Mouse (Mus musculus) cerebellum, postnatal 25 days (tissue): Measurements from ENCODE around the gene Hnrnph1.

Experiments
- DNase-seq, 2 experiments: peaks; one replicate each; pipeline ENCODE4 v3.0.0; 2021; ENCODE audit warnings: mixed read lengths in 2 of 2

The Hnrnph1 gene

DNA sequence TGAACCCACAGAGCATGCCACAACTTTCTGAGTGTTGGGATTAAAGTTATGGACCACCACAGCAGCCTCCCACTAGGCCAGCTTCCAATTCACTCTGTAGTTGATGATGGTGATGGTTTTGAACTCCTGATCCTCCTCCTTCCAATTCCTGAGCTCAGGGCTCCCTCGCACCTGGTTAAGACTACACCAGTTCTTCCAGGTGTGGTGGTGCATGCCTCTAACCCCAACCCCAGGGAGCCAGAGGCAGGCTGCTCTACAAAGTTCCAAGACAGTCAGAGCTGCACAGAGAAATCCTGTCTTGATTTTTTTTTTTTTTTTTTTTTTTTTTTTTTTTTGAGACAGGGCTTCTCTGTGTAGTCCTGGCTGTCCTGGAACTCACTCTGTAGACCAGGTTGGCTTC, 3.2 kb upstream of the Hnrnph1 start:
- no peak for DNase-seq

DNA sequence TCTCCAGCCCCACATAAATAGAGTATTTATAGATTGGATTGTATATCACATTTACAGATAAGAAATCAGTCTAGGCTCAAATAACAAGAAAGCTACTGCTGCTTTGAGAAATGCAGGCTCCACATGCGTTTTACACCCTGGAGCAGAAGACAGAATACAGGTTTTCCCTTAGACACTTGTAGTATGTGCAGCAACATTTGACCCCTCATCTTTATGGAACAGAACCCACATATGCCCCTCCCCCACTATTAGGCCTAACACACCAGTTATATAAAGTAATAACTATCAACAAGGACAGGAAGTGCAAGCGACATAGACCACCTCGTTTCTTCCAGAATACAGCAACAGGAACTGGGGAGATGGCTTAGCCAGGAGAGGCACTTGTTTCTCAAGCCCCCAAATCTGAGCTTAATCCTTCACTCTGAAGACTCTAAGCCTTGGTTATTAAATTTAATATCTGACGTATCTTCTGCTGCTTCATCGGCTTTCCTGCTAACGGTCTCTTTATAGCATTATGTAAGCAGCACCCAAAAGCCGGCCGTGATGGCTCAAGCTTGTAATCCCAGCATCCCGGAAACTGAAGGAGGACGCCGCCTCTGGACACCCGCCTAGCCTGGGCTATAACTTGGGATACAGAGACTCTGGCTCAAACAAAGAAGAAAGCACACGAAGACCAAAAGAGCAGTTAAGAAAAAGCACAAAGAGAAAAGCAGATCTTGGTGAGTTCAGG, 2.3 kb upstream of the Hnrnph1 start:
- no peak for DNase-seq

DNA sequence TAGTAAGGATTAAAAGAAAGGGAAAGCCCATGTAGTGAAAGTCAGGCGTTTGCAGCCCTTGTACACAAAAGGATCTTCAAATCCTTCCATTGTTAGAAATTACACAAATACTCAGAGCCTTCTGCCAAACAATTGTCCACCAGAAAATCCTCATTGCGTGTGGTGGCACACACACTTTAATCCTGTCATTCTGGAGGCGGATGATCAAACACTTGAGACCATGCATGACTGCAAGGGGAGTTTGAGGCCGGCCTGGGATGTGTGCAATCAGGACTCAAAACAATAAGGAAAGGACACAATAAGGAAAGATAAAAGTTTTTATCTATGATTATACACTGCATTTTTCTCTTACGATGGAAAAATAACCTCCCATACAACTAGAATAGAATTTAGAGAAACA, 1.4 kb upstream of the Hnrnph1 start:
- DNase-seq, result no peak

DNA sequence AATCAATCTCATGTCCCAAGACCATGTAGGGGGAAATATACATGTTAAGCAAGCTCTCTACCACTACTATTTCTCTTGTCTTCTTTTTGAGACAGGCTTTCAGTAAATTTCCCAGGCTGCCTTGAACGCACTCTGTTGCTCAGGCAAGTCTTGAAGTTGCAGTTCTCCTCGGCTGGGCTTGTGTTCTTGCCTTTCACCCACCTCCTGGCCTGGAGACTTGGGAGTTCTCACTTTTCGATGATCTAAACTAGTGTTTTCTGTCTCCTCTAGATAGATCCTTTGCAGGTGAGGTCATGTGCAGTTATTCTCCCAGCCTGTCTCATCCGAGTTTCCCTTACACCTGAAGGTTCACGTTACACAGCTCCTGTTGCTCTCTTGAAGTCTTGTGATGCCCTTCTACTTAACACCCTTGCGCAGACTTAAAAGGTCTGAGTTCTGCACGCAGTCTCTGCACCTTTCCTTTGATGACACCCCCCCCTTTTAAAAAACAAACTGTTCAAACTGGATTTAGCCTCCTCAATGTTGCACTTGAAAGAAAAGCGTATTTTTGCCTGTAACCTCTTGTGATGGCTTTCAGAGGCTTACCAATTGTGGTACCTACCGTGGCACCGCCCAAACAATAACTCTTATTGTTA, 517 bp upstream of the Hnrnph1 start:
- no peak for DNase-seq

DNA sequence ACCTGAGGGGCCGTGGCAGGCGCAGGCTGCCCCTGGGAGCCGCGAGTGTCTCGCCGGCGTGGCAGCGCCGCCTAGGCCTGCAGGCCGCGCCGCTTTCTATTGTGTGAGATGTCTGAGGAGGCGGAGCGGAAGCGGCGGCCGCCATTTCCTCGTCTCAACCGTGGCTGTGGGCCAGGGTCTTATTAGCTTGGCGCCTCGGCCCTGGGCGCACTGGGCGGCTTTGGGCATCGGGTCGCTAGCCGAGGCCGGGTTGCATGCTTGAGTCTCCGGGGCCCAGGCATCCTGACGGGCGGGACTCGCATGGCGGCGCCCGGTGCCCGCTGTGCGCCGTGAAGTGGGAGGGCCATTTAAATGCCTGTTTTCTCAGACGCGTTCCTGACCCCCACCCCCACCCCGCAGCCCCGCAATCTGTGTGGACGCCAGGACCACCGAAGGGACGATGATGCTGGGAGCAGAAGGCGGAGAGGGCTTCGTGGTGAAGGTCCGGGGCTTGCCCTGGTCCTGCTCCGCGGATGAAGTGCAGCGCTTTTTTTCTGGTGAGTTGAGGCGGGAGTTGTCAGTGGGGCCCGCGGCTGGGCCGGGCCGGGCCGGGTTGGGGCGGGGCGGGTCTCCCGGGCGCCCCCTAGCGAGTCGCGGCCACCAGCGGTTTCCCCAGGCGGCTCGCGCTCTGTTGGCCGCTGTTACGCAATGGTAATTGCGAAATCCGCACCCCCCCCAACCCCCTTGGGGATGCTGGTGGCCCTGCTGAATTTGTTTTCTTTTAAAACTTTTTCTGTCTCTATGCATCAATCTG, 1.3 kb downstream of the Hnrnph1 start:
- DNase-seq, result peak; percentile 84 to 91

DNA sequence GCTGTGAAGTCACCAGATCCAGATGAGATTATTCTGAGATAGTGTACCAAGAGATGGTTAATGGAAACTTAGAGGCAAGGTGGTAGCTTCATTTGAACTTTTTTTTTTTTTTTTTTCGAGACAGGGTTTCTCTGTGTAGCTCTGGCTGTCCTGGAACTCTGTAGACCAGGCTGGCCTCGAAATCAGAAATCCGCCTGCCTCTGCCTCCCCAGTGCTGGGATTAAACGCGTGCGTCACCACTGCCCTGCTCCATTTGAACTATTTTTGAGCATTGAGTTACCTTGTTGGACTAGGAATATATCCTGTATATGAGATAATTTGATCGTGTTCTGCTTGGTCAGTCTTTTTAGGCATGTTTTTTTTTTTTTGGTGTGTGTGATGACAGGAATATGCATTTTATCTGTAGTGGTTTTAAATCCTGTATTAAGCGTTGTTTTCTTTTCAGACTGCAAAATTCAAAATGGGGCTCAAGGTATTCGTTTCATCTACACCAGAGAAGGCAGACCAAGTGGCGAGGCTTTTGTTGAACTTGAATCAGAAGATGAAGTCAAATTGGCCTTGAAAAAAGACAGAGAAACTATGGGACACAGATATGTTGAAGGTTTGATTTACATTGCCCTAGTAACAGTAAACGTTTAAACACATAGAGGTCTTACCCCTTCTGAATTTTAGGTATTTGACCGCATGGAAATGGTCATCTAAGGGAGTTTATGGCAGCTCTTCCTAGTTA, 2.4 kb downstream of the Hnrnph1 start:
- no peak for DNase-seq

DNA sequence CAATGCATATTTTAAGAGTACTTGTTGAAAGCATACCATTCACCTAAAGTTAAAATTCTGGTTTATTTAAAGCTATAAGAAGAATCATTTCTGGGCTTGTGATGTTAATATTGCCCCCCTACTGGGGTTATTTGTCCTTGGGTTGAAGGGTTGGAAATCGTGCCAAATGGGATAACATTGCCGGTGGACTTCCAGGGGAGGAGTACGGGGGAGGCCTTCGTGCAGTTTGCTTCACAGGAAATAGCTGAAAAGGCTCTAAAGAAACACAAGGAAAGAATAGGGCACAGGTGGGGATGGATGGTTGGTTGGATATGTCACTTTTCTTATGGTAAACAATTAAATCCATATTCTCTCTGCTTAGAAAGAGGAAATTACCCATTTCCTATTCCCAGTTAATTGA, 4.5 kb downstream of the Hnrnph1 start:
- no peak for DNase-seq

DNA sequence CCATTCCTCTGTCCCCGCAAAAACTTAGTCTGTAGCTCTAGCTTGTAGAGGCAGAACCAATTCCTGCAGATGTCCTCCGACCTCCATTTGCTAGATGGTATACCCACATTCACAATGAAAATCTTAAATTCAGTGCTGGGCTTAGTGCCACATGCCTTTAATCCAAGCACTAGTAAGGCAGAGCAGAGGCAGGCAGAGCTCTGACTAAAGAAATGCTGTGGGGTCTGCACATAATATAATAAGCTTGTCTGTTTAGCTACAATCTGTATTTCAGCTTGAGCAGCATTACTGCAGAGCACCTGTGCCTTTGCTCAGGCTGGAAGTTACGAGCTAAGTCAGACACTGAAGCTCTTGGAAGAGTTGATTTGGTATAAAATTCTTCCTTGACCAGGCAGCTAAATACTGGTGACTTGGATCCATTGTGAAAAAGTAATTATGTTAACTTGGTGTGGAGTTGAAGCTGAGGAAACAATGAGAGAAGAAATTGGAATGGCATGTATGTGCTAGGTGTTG, 10.4 kb downstream of the Hnrnph1 start:
- no peak for DNase-seq

DNA sequence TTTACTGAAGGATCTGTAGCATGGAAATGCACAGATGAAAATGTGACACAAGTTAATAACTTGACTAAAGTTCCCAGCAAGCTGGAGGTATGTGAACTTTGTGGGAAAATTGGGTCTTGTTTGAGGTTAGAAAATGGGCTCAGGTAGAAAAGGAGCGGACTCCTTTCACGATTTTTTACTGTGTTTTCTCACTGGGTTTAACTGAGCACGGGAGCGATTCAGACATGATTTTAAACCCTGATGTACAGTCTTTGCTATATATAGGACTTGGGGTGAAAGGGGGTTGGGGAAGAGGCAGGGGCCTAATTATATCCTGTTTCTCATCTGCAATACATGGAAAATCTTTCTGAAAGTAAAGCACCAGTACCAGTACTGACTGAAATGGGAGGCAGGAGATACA, 10.9 kb downstream of the Hnrnph1 start:
- no peak for DNase-seq

DNA sequence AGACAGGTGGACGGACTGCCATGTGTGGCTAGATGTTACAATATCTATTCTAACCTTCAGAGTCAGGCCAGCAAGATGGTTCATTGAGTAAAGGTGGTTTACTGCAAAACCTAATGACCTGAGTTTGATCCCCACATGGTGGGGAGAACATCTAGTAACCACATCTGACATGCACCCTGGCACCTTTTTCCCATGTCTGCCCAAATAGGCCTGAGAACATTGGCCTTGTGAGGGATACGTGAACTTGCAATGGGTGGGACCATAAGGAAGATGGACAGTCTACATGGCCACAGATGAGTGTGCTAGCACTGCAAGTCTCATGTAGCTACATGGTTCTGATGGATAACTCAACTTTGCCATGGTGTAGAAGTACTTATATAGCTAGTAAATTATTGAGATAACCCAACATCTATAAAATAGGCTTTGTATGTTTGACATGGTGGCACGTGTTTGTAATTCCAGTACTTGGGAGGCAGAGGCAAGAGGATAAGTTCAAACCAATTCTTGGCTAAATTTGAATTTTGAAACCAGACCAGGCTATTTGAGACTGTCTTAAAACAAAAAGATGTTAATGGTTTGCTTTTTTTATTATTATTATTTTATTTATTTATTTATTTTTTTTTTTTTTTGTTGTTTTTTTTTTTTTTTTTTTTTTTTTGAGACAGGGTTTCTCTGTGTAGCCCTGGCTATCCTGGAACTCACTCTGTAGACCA, 11.6 kb downstream of the Hnrnph1 start:
- no peak for DNase-seq

DNA sequence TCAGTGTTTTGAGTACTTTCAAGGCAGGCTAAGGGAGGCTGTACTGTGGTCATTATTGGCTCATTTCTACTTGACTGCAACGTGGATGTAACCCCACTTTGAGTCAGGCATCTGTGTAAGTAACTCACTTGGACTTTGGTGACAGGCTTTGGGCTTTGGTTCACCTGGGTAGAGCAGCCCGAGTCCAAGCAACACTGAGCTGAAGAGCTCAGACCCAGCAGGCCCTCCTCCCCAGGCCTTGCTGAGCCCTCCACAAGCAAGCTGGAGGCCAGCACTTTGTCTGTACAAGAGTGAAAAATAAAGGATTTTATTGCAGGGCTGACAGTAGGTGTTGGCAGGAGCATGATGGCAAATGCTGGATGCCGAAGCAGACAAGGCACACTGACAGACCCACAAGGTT, 12.2 kb downstream of the Hnrnph1 start:
- no peak for DNase-seq

DNA sequence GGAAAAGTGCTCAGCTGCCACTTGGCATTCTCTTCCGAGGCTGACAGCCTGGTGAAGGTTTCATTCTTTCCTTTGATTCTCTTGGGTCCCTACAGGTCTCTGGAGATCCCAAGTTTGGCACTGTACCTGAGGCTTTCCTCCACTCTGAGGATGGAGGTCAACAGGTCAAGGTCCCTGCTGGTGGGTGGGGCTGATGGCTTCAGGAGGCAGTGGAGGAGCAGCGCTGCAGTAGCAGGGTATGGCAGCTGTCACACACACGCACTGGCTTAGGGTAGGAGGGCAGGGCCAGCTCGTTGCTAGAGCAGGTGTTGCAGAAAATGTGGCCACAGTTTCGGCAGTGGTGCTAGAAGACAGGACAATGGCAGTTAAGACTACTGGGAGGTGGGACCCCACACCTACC, 12.8 kb downstream of the Hnrnph1 start:
- DNase-seq, result no peak

DNA sequence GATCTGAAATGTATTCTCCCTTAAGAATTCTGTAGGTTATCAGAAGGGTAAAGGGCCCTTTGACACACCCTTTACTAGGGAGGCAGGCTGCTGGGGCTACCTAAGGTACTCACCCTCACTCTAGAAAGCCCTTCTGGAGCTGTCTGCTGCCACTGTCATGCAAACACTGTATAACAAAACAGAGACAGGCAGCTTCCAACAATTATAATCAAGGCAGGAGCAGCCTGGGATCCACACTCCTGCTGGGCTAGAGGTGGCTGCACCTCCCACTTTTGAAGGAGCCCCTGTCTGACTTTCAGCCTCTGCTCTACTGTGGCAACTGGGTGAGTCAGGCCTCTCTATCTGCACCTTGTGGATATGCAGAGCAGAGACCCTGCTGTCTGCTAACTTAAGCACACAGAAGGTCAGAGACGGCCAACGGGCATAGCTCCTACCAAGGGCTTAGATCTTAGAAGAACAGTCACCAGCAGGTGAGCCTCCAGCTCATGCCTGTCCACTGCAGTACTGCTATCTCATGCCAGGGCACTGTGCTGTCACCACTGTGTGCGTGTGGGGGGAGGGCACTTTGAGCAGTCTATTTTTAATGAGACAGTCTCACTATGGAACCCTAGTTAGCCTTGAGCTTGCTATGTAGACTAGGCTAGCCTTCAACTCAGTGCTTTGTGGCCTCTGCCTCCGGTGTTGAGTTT, 14.6 kb downstream of the Hnrnph1 start:
- DNase-seq, result no peak

DNA sequence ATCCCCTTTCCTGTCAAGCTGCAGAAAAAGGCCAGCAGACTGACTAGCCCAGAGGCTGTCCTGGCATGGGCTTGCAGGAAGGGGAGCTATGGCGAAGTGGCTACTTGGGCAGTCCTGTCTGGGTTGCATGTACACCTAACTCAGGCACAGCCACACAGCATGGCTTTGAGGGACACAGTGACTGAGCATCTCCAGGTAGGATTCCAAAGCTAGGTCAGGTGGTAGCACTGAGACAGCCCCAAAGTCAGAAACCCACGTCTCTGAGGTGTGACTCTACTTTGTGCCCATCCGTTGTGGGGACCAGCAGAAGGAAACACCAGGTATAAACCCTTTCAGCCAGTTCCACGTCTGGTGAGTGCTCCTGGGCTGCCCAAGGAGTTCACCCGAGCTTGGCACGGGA, 16.5 kb downstream of the Hnrnph1 start:
- DNase-seq, result no peak

DNA sequence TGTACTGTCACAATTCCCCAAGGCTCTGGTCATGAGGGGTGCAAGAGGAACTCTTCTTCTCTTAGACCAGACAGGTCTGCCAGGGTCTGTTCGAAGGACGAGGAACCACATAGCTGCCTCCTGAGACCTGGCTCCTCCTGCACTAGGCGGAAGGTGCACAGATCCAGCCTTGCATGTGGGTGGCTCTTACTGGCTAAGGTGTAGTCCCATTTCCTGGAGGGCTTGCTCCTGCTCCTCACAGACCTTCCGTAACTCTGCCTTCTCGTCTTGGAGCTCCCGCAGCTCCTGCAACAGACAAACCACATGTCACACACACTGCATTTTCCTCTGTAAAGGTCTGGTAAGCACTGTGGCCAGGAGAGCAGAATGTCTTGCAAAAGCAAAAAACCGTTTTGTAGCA, 17.9 kb downstream of the Hnrnph1 start:
- no peak for DNase-seq

DNA sequence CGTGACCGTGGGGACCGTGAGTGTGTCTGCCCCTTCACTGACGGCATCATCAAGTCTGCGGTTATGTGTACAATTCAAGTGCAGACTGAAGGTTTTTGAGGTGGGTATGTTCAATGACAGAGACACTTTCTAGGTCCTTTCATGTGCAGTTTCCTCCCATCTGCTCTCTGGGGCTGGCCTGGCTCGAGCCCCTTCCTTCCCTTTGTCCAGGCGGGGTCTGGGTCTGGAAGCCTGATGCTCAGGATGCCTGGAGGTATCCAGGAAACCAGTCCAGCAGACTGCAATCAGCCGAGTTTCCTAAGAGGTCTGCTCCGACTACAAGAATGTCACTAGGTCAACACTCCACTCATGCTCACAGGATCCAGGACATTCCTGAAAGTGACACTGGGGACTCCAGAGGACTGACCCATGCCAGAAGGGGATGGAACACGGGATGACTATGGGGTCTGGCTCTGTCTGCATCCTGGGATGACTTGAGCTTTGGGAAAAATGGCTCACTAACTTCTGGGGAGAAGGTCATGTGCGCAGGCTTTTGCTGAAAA, 20.0 kb downstream of the Hnrnph1 start:
- DNase-seq, result no peak

DNA sequence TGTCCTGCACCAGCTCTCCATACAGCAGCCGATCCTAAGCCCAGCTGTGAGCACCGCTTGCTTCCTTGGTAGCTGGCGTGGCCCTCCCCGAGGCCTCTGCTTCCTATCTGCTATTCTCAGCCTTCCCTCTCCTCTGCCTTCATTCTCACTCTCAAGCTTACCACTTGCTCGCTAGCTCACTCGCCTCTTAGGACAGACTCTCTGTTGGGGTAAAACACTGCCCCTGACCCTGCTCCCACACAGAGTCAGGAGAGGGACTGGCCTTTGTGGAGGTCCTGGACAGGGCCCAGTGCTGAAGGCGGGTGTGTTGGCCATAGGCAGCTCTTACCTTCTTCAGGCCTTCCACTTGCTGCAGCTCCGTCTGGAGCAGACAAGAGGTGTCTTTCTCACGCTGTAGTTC, 20.5 kb downstream of the Hnrnph1 start:
- DNase-seq, result no peak

DNA sequence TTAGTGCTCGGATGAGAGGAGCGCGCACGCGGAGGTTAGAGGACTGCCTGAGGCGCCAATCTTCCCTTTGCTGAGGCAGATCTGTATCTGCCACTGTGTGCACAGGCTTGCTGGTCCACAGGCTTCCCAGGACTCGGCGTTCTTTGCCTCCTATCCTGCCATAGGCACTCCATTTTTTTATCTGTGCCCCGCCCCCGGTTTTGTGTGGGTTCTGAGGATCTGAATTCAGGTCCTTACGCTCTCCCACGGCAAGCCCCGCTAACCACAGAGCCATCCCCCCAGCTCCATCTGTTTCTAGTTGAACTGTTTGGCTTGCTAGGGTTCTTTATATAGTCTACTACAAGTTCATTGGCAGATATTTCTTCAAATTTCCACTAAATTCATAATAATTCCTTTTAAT, 22.0 kb downstream of the Hnrnph1 start:
- no peak for DNase-seq

DNA sequence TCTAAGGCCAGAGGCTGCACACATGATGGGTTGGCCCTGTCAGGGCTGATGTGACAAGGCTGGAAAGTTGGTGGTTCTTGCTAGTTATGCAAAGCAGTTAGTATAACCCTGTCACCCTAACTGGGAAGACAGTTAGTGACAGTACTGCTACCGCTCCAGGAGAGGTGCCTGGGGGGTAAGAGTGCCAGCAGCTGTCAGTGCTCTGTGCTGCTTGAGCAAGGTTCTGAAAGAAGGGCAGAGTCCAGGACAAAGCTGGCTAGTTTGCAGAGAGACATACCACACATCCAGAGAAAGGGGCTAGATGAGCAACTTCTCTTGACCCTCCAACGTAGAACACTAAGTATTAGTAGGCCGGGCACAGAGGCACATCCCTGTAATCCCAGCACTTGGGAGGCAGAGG, 25.7 kb downstream of the Hnrnph1 start:
- no peak for DNase-seq

DNA sequence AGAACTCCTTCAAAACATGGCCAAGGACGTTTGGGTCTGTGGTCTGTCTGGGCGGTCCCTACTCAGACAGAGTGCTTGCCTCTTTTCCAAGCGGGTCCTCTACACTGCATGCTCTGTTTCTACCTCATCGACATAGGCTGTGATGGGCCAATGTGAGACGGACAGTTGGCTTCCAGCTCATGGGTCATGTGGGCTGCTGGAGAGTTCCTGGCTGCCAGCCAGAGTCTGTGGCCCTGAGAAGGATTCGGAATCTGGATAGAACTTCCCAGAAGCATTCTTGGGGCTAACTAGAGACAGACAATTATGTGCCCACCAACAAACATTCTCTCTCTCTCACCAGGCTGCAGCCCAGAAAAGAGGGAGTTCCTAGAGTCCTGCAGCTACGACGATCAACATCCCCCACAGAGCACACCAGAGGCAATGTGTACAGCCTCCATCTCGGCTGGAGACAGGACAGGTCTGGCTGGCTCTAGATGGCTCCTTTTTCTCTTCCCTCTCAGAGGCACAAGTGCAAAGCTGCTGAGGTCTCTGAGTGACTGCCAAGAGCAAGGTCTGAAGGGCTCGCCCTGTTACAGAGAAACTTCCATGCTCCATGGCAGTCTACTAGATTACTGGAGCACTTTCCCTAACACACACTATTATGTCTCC, 26.7 kb downstream of the Hnrnph1 start:
- peak; percentile 50 to 75 for DNase-seq

DNA sequence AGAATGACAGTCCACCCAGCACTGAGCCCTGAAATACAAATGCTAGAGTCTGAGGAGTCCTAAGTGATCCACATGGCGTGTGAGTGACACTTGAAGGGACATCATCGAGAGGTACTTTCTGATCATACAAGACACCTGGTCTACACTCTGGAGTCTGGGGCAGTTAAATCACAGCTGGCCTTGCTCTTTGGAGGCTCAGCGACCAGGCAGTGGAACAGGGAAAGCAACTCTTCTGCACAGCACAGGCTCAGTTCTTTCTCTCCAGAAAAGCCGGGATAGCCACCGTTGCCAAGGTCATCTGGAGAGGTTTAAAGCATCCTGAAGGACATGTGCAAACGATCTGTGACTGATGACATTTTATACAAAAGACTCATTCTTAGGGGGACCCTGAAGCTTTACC, 30.4 kb downstream of the Hnrnph1 start:
- no peak for DNase-seq
